Mouse (Mus musculus) thymus, postnatal 14 days (tissue): Measurements from ENCODE around the gene Corin.
A peak's percentile ranks its signal among the peaks of the same experiment; 100 is the strongest.

Source experiments
- DNase-seq: peaks from one replicate; pipeline ENCODE4 v3.0.0; 2021

Gene Corin

GRCm38 (mm10) chr5:72503531-72504523, at the start of gene Corin:
Corin (minus strand) TSS chr5:72504473.
- DNase-seq, result no peak

DNA sequence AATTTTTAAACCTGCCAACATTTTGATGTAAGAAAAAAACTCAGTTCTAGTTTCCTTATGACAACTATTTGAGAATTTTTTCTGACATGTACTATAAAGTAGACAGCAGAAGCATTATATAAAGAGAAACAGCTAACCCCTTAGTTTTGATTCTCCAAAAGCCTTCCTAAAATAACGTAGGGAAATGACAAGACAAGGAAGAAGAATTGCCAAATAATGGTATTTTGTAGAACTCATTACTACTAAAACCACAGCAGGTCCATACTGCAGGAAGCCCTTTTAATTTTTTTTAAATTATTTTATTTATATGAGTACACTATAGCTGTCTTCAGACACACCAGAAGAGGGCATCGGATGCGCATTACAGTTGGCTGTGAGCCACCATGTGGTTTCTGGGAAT, 46.9 kb upstream of the Corin start:
- DNase-seq, result no peak

DNA sequence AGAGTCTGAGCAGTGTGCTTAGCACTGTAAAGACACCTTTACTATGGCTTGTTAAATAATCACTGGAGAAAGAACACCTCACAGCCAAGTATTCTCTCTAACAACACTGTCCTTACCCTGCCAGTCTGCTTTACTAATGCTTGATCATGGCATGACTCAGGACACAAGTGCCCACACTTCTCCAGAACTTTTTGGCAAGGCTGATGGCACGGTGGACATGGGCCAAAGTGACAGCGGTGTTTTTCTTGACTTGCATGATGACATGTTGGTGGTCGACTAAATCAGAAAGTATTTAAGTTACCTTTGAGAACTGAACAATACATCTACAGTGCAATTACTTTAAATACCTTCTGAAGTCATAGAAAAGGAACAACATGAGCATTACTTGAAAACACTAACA, 24.6 kb upstream of the Corin start:
- DNase-seq, result no peak

- no peak for DNase-seq
Observed at GRCm38 (mm10) chr5:72513808-72514207, 9.5 kb upstream of the Corin start.

DNA sequence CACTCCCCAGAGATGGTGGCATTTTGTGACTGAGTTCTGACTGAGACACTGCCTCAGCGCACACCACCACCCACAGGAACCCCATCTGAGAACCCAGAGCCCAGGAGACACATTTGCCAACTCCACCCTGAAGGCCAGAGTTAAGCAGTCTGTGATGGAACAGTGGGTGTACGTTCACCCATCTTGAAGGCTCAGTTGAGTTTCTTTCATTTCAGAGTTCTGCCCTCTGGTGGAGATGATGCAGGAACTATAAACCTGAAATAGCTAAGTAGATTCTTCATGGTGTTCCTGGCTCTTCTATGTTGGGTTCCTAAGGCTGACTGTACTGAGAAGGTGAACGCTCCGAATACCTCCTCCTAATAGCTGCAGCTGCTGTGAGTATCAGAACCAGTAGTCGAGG, 1.5 kb upstream of the Corin start:
- no peak for DNase-seq

DNA sequence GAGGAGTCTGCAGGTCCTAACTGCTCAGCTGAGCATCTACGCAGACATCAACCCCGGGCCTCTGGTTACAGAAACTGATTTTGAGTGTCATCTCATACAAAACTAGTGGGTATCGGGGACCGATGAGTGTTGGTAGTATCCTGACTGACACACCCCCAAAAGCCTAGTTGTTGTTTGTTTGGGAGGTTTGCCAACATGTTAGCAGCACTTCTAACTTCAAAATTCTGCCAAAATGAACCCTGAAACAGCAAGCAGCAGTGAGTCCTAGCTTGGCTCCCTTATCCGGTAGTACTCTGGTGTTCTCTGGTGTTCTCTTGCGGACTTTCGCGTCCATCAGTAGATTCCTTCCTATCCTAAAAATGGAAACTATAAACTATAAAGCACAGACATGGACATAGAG, 1.5 kb downstream of the Corin start:
- DNase-seq, result no peak

GRCm38 (mm10) chr5:72501763-72502162, 2.5 kb downstream of the Corin start:
- DNase-seq, result no peak

- DNase-seq, result no peak
Observed at GRCm38 (mm10) chr5:72498271-72498670, 6.0 kb downstream of the Corin start.

DNA sequence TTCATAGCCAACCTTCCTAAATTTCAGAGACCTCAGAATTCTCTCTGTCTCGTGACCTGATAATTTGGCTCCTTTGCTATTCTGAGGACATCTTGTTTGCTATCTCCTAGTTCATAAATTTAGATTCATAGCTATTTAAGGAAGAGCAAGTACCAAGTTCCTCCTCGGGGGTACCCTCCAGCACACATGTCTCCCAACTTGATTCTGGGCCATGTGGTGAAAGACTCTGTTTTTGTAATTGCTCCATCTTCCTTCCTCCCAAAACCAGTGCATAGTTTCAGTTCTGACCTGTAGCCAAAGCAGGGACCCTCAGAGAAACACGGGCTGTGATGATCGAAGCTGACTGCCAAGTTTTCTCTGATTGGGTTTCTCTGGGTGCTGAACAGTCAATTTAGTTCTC, 7.5 kb downstream of the Corin start:
- DNase-seq, result no peak

DNA sequence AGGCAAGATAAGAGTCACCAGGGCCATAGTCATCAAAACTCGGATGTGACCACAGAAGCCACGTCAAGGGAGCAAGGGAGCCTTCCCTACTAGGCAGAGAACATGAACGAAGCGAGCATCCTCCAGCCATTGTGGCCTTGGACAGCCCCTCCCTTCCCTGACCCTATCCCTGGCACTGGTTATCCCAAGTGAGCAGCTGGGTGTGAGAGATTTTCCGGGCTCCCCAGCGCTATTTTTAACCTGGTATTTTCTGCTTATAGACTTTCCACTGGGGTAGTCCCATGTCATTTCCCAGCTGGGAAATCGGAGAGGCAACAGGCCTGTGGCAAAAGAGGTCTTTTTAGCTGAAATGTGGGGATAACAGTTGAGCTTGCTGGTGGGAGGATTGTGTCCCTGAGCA, 10.4 kb downstream of the Corin start:
- no peak for DNase-seq

- DNase-seq, result no peak
Observed at GRCm38 (mm10) chr5:72491232-72491631, 13.0 kb downstream of the Corin start.

DNA sequence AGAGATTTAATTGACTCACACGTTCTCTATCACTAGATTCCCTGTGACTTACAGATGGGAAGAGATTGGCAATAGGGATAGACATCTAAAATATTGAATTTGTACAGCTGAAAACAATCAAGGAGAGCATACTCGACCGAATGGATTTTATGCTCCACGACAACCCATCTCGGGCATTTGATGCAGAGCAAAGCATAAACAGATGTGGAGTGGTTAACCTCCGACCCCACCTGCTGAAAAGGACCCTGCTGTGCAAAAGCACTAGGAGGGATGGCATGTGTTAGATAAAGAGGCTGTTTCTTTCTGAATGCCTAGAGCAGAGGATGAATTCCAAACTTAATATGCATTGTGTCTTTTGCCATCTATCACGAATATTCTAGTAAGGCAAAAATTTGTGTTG, 23.8 kb downstream of the Corin start:
- DNase-seq, result no peak

DNA sequence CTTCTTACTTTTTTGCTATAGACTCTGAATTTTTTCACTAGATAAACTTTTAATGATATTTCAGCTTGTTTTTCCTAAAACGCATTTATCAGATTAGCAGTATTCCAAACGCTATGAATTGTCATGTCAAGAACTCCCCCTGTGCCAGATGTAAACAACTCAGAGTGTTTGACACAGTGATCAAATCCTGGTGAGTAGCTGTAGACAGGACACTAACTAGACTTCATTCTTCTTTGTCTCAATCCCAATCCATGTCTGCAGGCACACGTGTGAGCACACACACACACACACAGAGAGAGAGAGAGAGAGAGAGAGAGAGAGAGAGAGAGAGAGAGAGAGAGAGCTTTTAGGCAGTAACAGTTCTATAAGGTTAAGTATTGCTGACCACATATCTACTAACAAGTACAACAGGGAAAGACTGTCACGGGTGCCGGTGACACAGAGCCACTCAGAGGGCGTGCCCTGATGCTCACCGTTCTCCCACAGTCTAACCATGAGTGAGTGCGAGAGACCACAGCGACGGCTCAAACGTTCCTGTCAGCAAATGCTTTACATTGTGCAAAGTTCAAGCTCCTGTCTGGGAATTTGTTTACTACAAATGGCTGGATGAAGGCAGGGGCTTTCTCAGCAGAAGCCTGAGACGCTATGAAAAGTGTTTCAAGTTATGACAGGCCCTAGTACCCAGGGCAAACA, 31.8 kb downstream of the Corin start:
- DNase-seq, result no peak

- DNase-seq, result no peak
Observed at GRCm38 (mm10) chr5:72471746-72472145, 32.5 kb downstream of the Corin start.

GRCm38 (mm10) chr5:72464932-72465331, 39.3 kb downstream of the Corin start:
- no peak for DNase-seq

DNA sequence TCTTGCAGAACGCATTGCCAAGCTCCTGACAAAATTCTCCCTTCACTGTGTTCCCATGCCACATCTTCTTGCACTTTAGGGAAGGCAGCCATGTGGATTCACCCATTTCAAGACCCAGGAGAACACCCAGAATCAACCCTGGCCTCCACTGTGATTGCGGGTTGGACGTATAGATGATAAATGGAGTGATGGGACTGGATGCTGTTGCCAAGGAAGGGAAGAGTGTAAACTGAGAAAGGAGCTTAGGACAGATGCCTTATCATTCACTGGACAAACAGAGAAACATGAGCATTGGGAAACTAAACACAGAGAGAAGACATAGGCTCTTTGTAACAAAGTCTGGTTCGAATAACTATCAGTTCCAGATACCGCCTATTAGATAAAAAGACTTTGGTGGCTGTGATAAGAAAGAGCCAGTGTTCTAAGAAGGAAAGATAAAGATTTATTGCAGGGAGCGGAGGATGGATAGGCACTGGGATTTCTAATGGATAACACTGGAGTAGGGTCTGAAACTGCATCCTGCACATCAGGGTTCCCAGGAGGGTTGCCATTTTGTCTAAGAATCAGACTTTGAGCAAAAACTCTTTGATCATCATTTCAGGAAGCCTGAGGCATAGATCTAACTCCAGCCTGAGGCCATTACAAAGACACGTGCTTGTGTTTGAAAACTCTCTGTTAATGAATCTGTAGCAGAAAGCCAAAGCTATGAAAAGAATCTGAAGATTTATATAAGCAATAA, 44.7 kb downstream of the Corin start:
- no peak for DNase-seq

- no peak for DNase-seq
Observed at GRCm38 (mm10) chr5:72453690-72454089, 50.6 kb downstream of the Corin start.

GRCm38 (mm10) chr5:72453176-72453575, 51.1 kb downstream of the Corin start:
- DNase-seq, result no peak

- DNase-seq, result no peak
Observed at GRCm38 (mm10) chr5:72452750-72453149, 51.5 kb downstream of the Corin start.

- no peak for DNase-seq
Observed at GRCm38 (mm10) chr5:72448846-72449245, 55.4 kb downstream of the Corin start.

DNA sequence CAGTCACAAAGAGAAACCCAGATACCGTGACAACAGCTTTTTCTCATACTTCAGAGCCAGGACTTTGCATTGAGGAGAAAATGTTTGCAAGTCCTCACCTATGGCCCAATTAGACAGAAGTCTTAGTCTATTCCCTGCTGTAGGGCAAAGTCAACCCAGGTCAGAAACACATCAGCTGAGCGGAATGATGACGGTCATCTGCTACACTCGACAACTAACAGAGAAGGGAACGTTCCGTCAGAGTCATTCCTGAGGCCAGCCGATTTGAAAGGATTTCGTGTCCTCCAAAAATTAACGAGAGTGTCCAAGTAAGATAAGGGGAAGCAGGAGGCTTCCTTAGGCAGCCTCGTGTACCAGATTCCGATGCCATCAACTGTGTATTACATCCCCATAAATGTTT, 58.2 kb downstream of the Corin start:
- DNase-seq, result no peak

DNA sequence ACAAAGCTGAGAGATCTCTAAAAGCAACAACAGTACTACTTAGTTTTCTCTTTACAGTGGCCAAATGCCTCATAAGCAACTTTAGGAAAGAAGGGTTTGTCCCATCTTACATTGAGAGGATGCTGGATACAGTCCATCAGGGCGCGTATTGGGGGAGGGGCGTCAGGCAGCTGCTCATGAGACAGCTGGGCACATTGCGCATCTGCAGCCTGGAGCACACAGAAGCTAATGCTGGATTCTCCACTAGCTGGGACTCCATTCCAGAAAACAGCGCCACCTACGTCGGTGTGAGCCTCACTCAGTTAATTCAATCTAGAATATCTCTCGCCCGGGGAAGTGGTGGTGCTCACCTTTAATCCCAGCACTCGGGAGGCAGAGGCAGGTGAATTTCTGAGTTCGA, 60.3 kb downstream of the Corin start:
- DNase-seq, result peak; percentile 4

- no peak for DNase-seq
Observed at GRCm38 (mm10) chr5:72443007-72443406, 61.3 kb downstream of the Corin start.
